ENCODE assay signal across 22 mouse cellular contexts in genomic region chr1:89473946-89474345, GRCm38 (mm10). TPM values are rescaled to one million over a fixed set of nuclear protein-coding genes. Genes with fewer than 3 reads are reported as not detected.
A peak's percentile ranks its signal among the peaks of the same experiment; 100 is the strongest.
DNase-seq lines count a peak whose midpoint lies in the region; ATAC-seq and TF ChIP-seq lines count a peak whose summit lies in the region.
"Had no signal": no experiment of that assay in that cellular context is flagged by ENCODE, and none has a peak within 500 bp of the region (broad histone marks: within the 10 kb centered on the region; RNA-seq: fewer than 3 reads in every experiment).

No protein-coding gene starts in this region.

- H3K9ac ChIP-seq in kidney, embryonic 14.5 days (ENCODE audit: low read depth, low read length), result no peak overlapping the region
- no peak overlapping the region for H3K9ac ChIP-seq in liver, postnatal 0 days (replicated peaks)
- H3K9ac ChIP-seq: embryonic facial prominence, embryonic 15.5 days; forebrain, embryonic 15.5 days had no signal

- WGBS in kidney, embryonic 14.5 days, result 59% methylated on average over 5 of the region's 5 CpGs
- 41% methylated on average over 5 of the region's 5 CpGs for WGBS in kidney, adult 2 months
- WGBS in liver, postnatal 0 days (ENCODE audit: insufficient replicate concordance), result 54% methylated on average over 5 of the region's 5 CpGs

- ATAC-seq in kidney, embryonic 14.5 days (ENCODE audit: low FRiP score, low TSS enrichment), result no peak
- ATAC-seq in liver, postnatal 0 days, result peak; percentile 47
- ATAC-seq in megakaryocyte, adult 5-6 weeks (ENCODE audit: poor library complexity, severe bottlenecking), result no peak
- ATAC-seq: forebrain, embryonic 15.5 days; hindbrain, postnatal 0 days had no signal

- H3K27ac ChIP-seq in kidney, embryonic 14.5 days (ENCODE audit: low read depth, low read length), result no peak overlapping the region
- peak overlapping the region; percentile 81 for H3K27ac ChIP-seq in kidney, adult 2 months (ENCODE audit: insufficient read depth, low read depth, low read length)
- no peak overlapping the region for H3K27ac ChIP-seq in liver, postnatal 0 days (ENCODE audit: low read depth)
- H3K27ac ChIP-seq: embryonic facial prominence, embryonic 15.5 days; forebrain, embryonic 15.5 days; heart, embryonic 10.5 days; hindbrain, postnatal 0 days; limb, embryonic 10.5 days had no signal

- no peaks in the 10 kb centered on the region for H3K36me3 ChIP-seq in kidney, embryonic 14.5 days (ENCODE audit: control insufficient read depth, insufficient read depth, low read length)
- H3K36me3 ChIP-seq in kidney, adult 2 months (ENCODE audit: control insufficient read depth, insufficient read depth, low read length), result no peaks in the 10 kb centered on the region
- H3K36me3 ChIP-seq in liver, postnatal 0 days (replicated peaks; ENCODE audit: insufficient read depth, low read length), result no peaks in the 10 kb centered on the region
- H3K36me3 ChIP-seq: embryonic facial prominence, embryonic 15.5 days; forebrain, embryonic 15.5 days; heart, embryonic 10.5 days; limb, embryonic 10.5 days had no signal

- intact Hi-C loops in left cerebral cortex, postnatal 10 days (cut with DNase I), result no loop called here

- TF ChIP-seq POLR2A in kidney, adult 2 months (IDR thresholded peaks at IDR 0.05; ENCODE audit: low read depth, low read length), result no peak

- peaks cover 10% of the 10 kb centered on the region; the same call in 1 of the 2 replicates for H3K4me1 ChIP-seq in kidney, embryonic 14.5 days (ENCODE audit: control insufficient read depth, insufficient read depth, low read length)
- H3K4me1 ChIP-seq in kidney, adult 2 months (ENCODE audit: control insufficient read depth, insufficient read depth, low read length), result peaks cover 62% of the 10 kb centered on the region
- peaks cover 4% of the 10 kb centered on the region; the same call in 1 of the 2 replicates for H3K4me1 ChIP-seq in liver, postnatal 0 days (ENCODE audit: insufficient read depth)

- no peak overlapping the region for H3K4me2 ChIP-seq in kidney, embryonic 14.5 days (replicated peaks; ENCODE audit: low read depth, low read length)
- H3K4me2 ChIP-seq in liver, postnatal 0 days (ENCODE audit: low read depth, low read length), result 0 out of 2 replicates have a peak overlapping the region, but pooled peaks have one; percentile 22
- H3K4me2 ChIP-seq: embryonic facial prominence, embryonic 15.5 days; forebrain, embryonic 15.5 days; midbrain, embryonic 11.5 days had no signal

- no peak for TF ChIP-seq CTCF in kidney, adult 2 months (conservative IDR thresholded peaks at IDR 0.05; ENCODE audit: insufficient read depth, insufficient read length, low read depth, low read length)
- TF ChIP-seq CTCF in liver, postnatal 0 days (IDR thresholded peaks at IDR 0.05; ENCODE audit: low read depth), result no peak

- TF ChIP-seq EP300 in liver, postnatal 0 days (IDR thresholded peaks at IDR 0.05; ENCODE audit: low read depth), result no peak

- H3K4me3 ChIP-seq in kidney, embryonic 14.5 days (ENCODE audit: low read length), result no peak overlapping the region
- no peak overlapping the region for H3K4me3 ChIP-seq in kidney, adult 2 months (ENCODE audit: insufficient read depth, low read depth, low read length)
- no peak overlapping the region for H3K4me3 ChIP-seq in liver, postnatal 0 days (ENCODE audit: low read depth, low read length)
- H3K4me3 ChIP-seq: embryonic facial prominence, embryonic 15.5 days; forebrain, embryonic 15.5 days; heart, embryonic 10.5 days; limb, embryonic 10.5 days had no signal

- DNase-seq in kidney, adult 11 months, result peak; percentile 90
- peak; percentile 93 for DNase-seq in kidney, adult 2 months
- DNase-seq in kidney, postnatal 10 days, result peak; percentile 62
- no peak for DNase-seq in liver, postnatal 0 days
- no peak for DNase-seq in heart, postnatal 4 days
- DNase-seq in left cerebral cortex, postnatal 10 days (ENCODE audit: extremely low spot score in 1 of 2, low spot score in 2 of 2), result no peak
- DNase-seq: adrenal gland, postnatal 25 days; cerebellum, adult 8-10 months; gastrocnemius, postnatal 10 days; lung, adult 18-20 months; lung, postnatal 10 days; right cerebral cortex, postnatal 14 days; spleen, adult 18-20 months; thymus, postnatal 25 days had no signal

- no peaks in the 10 kb centered on the region for H3K9me3 ChIP-seq in kidney, embryonic 14.5 days (ENCODE audit: control insufficient read depth, low read length)
- H3K9me3 ChIP-seq in liver, postnatal 0 days (ENCODE audit: low read length), result no peaks in the 10 kb centered on the region
- H3K9me3 ChIP-seq: embryonic facial prominence, embryonic 15.5 days; forebrain, embryonic 15.5 days; heart, embryonic 10.5 days; limb, embryonic 10.5 days had no signal

- no peaks in the 10 kb centered on the region for H3K27me3 ChIP-seq in kidney, embryonic 14.5 days (ENCODE audit: control insufficient read depth, insufficient read depth, low read length)
- H3K27me3 ChIP-seq in kidney, adult 2 months (replicated peaks; ENCODE audit: control insufficient read depth, insufficient read depth, low read length), result no peaks in the 10 kb centered on the region
- H3K27me3 ChIP-seq in liver, postnatal 0 days (ENCODE audit: insufficient read depth, low read length), result no peaks in the 10 kb centered on the region
- H3K27me3 ChIP-seq: embryonic facial prominence, embryonic 15.5 days; forebrain, embryonic 15.5 days had no signal

RNA-seq across cellular contexts. Expression of gene Agap1, which starts 19.3 kb away (rescaled TPM):
- polyA plus RNA-seq in kidney, embryonic 14.5 days (2014; fragmentation: Nextera tagmentation; extraction: Ambion mirVana), result 12.1 and 19.3 TPM in 2 replicates
- 29.3 and 31.6 TPM in 2 replicates for polyA plus RNA-seq in kidney, adult 2 months (2012; rRNA removed)
- 1.0 and 1.3 TPM in 2 replicates for polyA plus RNA-seq in liver, postnatal 0 days (2015; fragmentation: Nextera tagmentation; extraction: Ambion mirVana)
- 10 to 100 TPM; 58.9 to 65.8 TPM for total RNA-seq in heart, postnatal 4 days (2021)
- 100 to 1,000 TPM; 300 to 303 TPM for total RNA-seq in left cerebral cortex, postnatal 10 days (2021)
- total RNA-seq in megakaryocyte, adult 5-6 weeks (2015), result 7.9 and 9.1 TPM in 2 replicates
- total RNA-seq in megakaryocyte, adult 5-6 weeks (2017), result 4.0 and 8.1 TPM in 2 replicates

Comparison
In these comparisons a context has a peak if more than half of its experiments do, and no peak if none do; other contexts are left out.
1. DNase-seq: peak in kidney, adult 11 months (single experiment), kidney, adult 2 months (single experiment) and kidney, postnatal 10 days (single experiment); none in liver, postnatal 0 days (single experiment), heart, postnatal 4 days (single experiment) and left cerebral cortex, postnatal 10 days (0 of 2).
2. RNA of gene Agap1, which starts 19.3 kb away (total RNA-seq): 300 to 303 TPM in left cerebral cortex, postnatal 10 days and 58.9 to 65.8 TPM in heart, postnatal 4 days; 4.0 to 9.1 TPM in megakaryocyte, adult 5-6 weeks; every median in the first group is over 4 times any median in the second.